Mouse (Mus musculus): ENCODE data around the gene Pofut2. TPM values are rescaled to one million over a fixed set of nuclear protein-coding genes. Genes with fewer than 3 reads are reported as not detected.
A peak's percentile ranks its signal among the peaks of the same experiment; 100 is the strongest.

The Pofut2 gene
- polyA plus RNA-seq, 1 experiment from 2014 or later: 58.8 TPM

DNA sequence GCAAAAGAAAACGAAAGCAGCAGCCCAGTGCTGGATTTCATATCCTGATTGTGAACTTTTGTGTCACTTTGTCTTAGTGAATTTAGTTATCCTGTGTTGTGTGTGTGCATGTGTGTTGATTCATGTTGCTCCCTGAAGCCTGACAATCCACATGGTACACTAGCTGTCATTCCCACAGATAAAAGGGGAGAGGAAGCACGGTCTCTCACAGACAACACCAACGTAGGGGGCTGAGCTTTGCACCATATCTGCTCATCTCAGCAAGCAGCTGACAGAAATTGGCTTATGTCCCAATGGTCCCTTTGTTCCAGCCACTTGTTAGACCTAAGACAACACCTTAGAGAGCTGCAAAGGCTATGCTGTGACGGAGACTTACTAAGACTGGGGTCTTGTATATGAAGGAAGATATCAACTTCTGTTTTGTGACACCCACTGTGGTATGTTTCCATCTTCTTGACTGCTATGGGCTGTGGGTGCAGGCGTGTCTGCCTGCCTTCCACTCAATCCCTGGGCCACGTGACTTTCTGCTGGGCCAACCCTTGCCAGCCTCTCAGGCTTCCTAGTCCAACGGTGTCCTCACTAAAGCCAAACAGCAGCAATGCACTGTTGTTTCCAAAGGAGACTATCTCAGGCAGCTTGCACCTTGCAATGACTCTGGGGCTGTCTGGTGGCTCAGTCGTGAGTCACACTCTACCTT is 41.4 kb downstream of the Pofut2 start:
- H3K27ac ChIP-seq (ENCODE audit: low read depth, low read length): no peak overlapping the region
- H3K27me3 ChIP-seq (replicated peaks; ENCODE audit: control insufficient read depth, insufficient read depth, low read length): no peaks in the 10 kb centered on the region
- H3K36me3 ChIP-seq (ENCODE audit: control insufficient read depth, insufficient read depth, low read length): peaks cover 12% of the 10 kb centered on the region; the same call in 1 of the 2 replicates
- H3K4me1 ChIP-seq (ENCODE audit: control insufficient read depth, insufficient read depth, low read depth, low read length): peaks cover under 1% of the 10 kb centered on the region; the same call in 1 of the 2 replicates
- WGBS: 81% methylated on average over 8 of the region's 8 CpGs
- no peaks in the 10 kb centered on the region for H3K9me3 ChIP-seq (ENCODE audit: control insufficient read depth, low read length)
- no peak for ATAC-seq
- no peak overlapping the region for H3K4me3 ChIP-seq (ENCODE audit: low read length)
- H3K9ac ChIP-seq (ENCODE audit: low read depth, low read length): no peak overlapping the region
- no peak overlapping the region for H3K4me2 ChIP-seq (ENCODE audit: low read length)

DNA sequence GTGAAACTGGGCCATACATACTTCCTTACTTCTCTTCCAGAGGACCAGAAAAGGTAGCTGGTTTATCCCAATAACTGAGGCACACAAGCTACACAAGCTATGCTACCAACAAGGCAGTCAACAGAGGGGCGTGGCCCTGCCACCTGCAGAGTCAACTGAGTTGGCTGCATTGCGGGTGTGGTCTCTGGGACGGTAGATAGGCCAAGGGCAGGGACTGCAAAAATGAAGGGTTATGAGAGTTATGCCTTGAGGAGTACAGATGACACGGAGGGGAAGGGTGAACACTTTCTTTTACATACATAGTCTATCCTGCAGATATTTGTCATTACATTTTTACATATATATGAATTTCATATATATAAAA is 41.9 kb downstream of the Pofut2 start:
- no peak overlapping the region for H3K4me2 ChIP-seq (ENCODE audit: low read length)
- H3K36me3 ChIP-seq (ENCODE audit: control insufficient read depth, insufficient read depth, low read length): peaks cover 8% of the 10 kb centered on the region; the same call in 1 of the 2 replicates
- peaks cover 4% of the 10 kb centered on the region; the same call in 1 of the 2 replicates for H3K4me1 ChIP-seq (ENCODE audit: control insufficient read depth, insufficient read depth, low read depth, low read length)
- no peaks in the 10 kb centered on the region for H3K27me3 ChIP-seq (replicated peaks; ENCODE audit: control insufficient read depth, insufficient read depth, low read length)
- ATAC-seq: no peak
- no peak overlapping the region for H3K27ac ChIP-seq (ENCODE audit: low read depth, low read length)
- WGBS: 88% methylated on average over 4 of the region's 4 CpGs
- H3K4me3 ChIP-seq (ENCODE audit: low read length): no peak overlapping the region
- no peak overlapping the region for H3K9ac ChIP-seq (ENCODE audit: low read depth, low read length)
- no peaks in the 10 kb centered on the region for H3K9me3 ChIP-seq (ENCODE audit: control insufficient read depth, low read length)

DNA sequence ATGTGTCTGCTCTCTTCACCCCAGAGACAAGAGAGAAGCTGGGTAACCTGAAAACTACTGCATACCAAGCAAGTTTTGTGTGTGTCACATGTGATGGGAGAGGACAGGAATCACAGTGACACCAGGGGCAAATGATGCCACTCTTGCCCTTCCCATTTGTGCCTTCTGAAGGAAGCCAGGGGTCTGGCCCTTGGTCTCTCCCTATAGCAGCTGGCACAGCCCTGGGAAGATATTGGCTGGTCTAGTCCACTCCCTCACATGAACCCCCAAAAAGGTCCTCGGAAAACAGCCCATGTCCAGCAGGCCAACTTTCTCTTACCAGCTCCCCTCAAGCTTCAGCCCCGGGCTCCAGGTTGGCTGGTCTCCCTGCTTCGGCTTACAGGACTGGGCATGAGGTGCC is 45.3 kb downstream of the Pofut2 start:
- Histone ChIP-seq H3K27ac (ENCODE audit: low read depth, low read length) (no peak overlapping the region), H3K4me2 (ENCODE audit: low read length) (no peak overlapping the region), H3K9ac (ENCODE audit: low read depth, low read length) (no peak overlapping the region), H3K4me1 (ENCODE audit: control insufficient read depth, insufficient read depth, low read depth, low read length) (peaks cover 4% of the 10 kb centered on the region; the same call in 1 of the 2 replicates), H3K27me3 (replicated peaks; ENCODE audit: control insufficient read depth, insufficient read depth, low read length) (no peaks in the 10 kb centered on the region), H3K9me3 (ENCODE audit: control insufficient read depth, low read length) (no peaks in the 10 kb centered on the region), H3K36me3 (ENCODE audit: control insufficient read depth, insufficient read depth, low read length) (peaks cover 8% of the 10 kb centered on the region; the same call in 1 of the 2 replicates), H3K4me3 (ENCODE audit: low read length) (no peak overlapping the region)
- 63% methylated on average over 3 of the region's 3 CpGs for WGBS
- ATAC-seq: no peak

DNA sequence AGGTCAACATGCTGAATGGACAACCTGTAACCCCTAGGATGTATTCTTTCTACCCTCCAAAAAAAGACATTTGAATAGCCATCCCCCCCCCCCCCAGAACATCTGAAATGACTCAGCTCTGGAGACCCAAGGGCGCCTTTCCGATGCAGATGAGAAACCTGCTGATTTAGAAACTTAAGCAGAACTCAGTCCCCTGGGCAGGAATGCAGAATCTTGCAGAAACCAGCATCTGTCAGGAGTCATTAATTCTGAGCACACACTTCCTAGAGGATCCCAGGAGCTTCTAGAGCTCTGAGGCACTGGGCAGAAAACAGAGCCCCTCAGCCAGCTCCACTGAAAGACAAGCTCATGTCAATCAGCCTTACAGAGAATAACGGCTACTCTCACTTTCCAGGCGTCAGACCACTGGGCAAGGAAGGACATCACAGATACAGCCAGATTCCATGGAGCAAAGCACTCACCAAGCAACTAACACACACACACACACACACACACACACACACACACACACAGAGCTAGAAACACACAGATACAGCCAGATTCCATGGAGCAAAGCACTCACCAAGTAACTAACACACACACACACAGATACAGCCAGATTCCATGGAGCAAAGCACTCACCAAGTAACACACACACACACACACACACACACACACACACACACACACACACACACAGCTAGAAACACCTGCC is 46.0 kb downstream of the Pofut2 start:
- ATAC-seq: peak; percentile 85
- 21% methylated on average over 4 of the region's 4 CpGs for WGBS
- H3K36me3 ChIP-seq (ENCODE audit: control insufficient read depth, insufficient read depth, low read length): peaks cover 8% of the 10 kb centered on the region; the same call in 1 of the 2 replicates

DNA sequence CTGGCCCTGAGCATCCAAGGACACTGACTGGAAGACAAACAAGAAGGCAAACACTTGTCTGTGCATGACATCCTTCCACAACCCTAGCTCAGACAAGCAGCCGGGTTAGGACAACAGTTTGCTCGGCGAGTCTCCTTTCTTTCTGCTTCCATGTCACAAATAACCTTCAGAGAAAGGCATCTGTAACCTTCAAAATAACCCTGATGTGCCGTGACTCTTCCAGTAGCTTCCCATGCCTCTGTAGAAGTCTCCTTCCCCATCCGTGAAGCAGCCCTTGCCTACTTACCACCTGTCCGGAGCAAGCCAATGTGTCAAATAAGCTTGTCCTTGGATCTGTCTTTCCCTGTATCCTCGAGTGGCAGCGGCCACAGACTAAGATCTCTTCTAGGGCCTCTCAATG is 46.7 kb downstream of the Pofut2 start:
- WGBS: 69% methylated on average over 8 of the region's 8 CpGs
- Histone ChIP-seq H3K4me1 (ENCODE audit: control insufficient read depth, insufficient read depth, low read depth, low read length) (peaks cover 4% of the 10 kb centered on the region; the same call in 1 of the 2 replicates), H3K4me3 (ENCODE audit: low read length) (no peak overlapping the region), H3K9ac (ENCODE audit: low read depth, low read length) (no peak overlapping the region), H3K4me2 (ENCODE audit: low read length) (no peak overlapping the region), H3K9me3 (ENCODE audit: control insufficient read depth, low read length) (no peaks in the 10 kb centered on the region), H3K27ac (ENCODE audit: low read depth, low read length) (peak overlapping the region; percentile 20; the same call in 1 of the 2 replicates), H3K36me3 (ENCODE audit: control insufficient read depth, insufficient read depth, low read length) (peaks cover 10% of the 10 kb centered on the region; the same call in 1 of the 2 replicates), H3K27me3 (replicated peaks; ENCODE audit: control insufficient read depth, insufficient read depth, low read length) (no peaks in the 10 kb centered on the region)
- 0 out of 2 replicates have a peak, but pooled peaks have one; percentile 1 for ATAC-seq

More for the DNA sequence above, 46.0 kb downstream of the Pofut2 start:
- H3K27me3 ChIP-seq (replicated peaks; ENCODE audit: control insufficient read depth, insufficient read depth, low read length): no peaks in the 10 kb centered on the region
- H3K4me3 ChIP-seq (ENCODE audit: low read length): no peak overlapping the region
- H3K4me2 ChIP-seq (ENCODE audit: low read length): no peak overlapping the region
- H3K9me3 ChIP-seq (ENCODE audit: control insufficient read depth, low read length): no peaks in the 10 kb centered on the region
- H3K9ac ChIP-seq (ENCODE audit: low read depth, low read length): no peak overlapping the region
- H3K4me1 ChIP-seq (ENCODE audit: control insufficient read depth, insufficient read depth, low read depth, low read length): peaks cover 4% of the 10 kb centered on the region; the same call in 1 of the 2 replicates
- peak overlapping the region; percentile 20; the same call in 1 of the 2 replicates for H3K27ac ChIP-seq (ENCODE audit: low read depth, low read length)

DNA sequence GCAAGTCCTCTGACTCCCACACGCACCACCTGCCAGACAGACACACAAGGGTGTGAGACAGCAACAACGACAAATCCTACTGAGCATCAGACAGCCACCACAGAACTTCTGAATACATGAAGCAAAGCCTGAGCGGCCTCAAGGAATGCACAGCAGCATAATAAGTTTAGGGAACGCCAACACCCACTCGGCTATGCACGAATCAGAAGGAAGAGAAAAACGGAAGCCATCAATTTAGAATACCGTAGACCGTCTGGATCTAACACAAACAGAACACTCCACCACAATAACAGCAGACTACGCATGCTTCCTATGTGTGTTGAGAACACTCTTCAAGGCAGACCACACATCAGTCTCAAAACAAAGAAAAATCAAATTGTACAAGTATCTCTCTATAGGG is 50.0 kb downstream of the Pofut2 start:
- Histone ChIP-seq H3K4me3 (ENCODE audit: low read length) (no peak overlapping the region), H3K9me3 (ENCODE audit: control insufficient read depth, low read length) (no peaks in the 10 kb centered on the region), H3K4me1 (ENCODE audit: control insufficient read depth, insufficient read depth, low read depth, low read length) (peaks cover 4% of the 10 kb centered on the region; the same call in 1 of the 2 replicates), H3K4me2 (ENCODE audit: low read length) (no peak overlapping the region), H3K27ac (ENCODE audit: low read depth, low read length) (no peak overlapping the region), H3K36me3 (ENCODE audit: control insufficient read depth, insufficient read depth, low read length) (peaks cover 4% of the 10 kb centered on the region), H3K9ac (ENCODE audit: low read depth, low read length) (no peak overlapping the region), H3K27me3 (replicated peaks; ENCODE audit: control insufficient read depth, insufficient read depth, low read length) (no peaks in the 10 kb centered on the region)
- WGBS: 64% methylated on average over 10 of the region's 10 CpGs
- ATAC-seq: no peak

DNA sequence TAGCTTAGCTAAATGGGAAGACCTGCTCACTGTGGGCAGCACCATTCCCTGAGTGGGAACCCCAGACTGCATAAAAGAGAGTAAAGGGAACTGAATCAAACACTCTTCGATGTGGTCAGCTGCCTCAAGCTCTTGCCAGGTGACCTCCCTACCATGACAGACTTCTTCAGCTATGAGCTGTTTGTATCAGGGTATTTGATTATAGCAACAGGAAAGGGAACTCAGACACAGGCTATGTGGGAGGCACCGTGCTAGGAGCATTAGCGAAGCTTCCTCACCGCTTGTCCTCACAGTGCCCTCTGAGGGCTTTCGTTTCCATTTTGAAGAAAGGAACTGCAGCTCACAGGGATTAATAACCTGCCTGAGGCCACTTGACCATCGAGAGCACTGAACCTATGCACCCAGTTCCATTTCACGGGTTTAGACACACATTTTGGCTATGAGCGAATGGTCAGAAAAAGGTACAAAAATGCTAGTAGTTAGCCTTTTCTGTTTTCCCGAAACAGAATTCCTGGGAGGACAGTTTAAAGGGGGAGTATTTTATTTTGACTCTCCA is 55.8 kb downstream of the Pofut2 start:
- no peak overlapping the region for H3K4me3 ChIP-seq (ENCODE audit: low read length)
- H3K9me3 ChIP-seq (ENCODE audit: control insufficient read depth, low read length): no peaks in the 10 kb centered on the region
- H3K27me3 ChIP-seq (replicated peaks; ENCODE audit: control insufficient read depth, insufficient read depth, low read length): no peaks in the 10 kb centered on the region
- H3K4me2 ChIP-seq (ENCODE audit: low read length): no peak overlapping the region
- no peaks in the 10 kb centered on the region for H3K4me1 ChIP-seq (ENCODE audit: control insufficient read depth, insufficient read depth, low read depth, low read length)
- ATAC-seq: no peak
- no peak overlapping the region for H3K27ac ChIP-seq (ENCODE audit: low read depth, low read length)
- peaks cover 4% of the 10 kb centered on the region for H3K36me3 ChIP-seq (ENCODE audit: control insufficient read depth, insufficient read depth, low read length)
- 85% methylated on average over 9 of the region's 9 CpGs for WGBS
- no peak overlapping the region for H3K9ac ChIP-seq (ENCODE audit: low read depth, low read length)

DNA sequence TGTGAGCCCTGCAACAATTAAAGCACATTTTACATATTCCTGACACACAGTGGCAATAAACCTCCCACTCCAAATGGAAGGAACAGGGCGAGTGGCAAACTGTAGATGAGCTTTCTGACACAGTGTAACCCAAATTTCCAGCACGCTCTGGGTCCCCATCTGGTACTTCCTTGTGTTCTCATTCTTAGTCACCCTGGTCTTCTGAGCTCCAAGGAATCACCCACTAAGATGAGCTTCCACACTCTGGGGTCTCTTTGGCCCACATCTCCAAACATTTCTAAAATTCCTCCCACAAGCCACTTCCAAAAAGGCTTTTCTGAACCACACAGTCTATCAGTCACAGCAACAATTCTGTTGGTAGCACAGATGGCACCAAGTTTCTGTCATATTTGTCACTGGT is 56.7 kb downstream of the Pofut2 start:
- no peak overlapping the region for H3K4me3 ChIP-seq (ENCODE audit: low read length)
- H3K9ac ChIP-seq (ENCODE audit: low read depth, low read length): no peak overlapping the region
- H3K27me3 ChIP-seq (replicated peaks; ENCODE audit: control insufficient read depth, insufficient read depth, low read length): no peaks in the 10 kb centered on the region
- no peak overlapping the region for H3K4me2 ChIP-seq (ENCODE audit: low read length)
- H3K36me3 ChIP-seq (ENCODE audit: control insufficient read depth, insufficient read depth, low read length): peaks cover 2% of the 10 kb centered on the region; the same call in 1 of the 2 replicates
- ATAC-seq: no peak
- H3K4me1 ChIP-seq (ENCODE audit: control insufficient read depth, insufficient read depth, low read depth, low read length): no peaks in the 10 kb centered on the region
- H3K27ac ChIP-seq (ENCODE audit: low read depth, low read length): no peak overlapping the region
- H3K9me3 ChIP-seq (ENCODE audit: control insufficient read depth, low read length): no peaks in the 10 kb centered on the region
- WGBS: 85% methylated on average over 2 of the region's 2 CpGs
